In the genomic region with DNA sequence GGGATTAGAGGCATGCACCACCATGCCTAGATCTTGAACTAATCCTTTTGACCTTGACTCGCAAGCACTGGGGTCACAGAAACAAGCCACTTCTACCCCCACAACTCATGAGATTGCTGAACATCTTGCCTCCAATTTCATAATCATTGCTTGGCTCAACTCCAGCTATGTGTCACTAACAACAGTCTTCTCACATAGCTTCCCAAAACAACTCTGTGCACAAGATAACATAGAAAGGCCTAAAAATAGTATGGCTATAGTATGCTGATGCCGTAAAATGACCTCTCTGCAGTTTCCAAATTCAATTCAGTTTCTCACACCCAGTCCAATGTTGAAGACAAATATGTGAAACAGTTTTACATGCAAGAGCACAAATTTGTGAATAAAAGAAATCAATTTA, we compare ENCODE assay signal across 20 mouse cellular contexts. TPM values are rescaled to one million over a fixed set of nuclear protein-coding genes. Genes with fewer than 3 reads are reported as not detected.
A peak's percentile ranks its signal among the peaks of the same experiment; 100 is the strongest.
DNase-seq lines count a peak whose midpoint lies in the region; ATAC-seq lines count a peak whose summit lies in the region.
"Had no signal": no experiment of that assay in that cellular context is flagged by ENCODE, and none has a peak within 500 bp of the region (broad histone marks: within the 10 kb centered on the region; RNA-seq: fewer than 3 reads in every experiment).

No protein-coding gene starts in this region.

- no peaks in the 10 kb centered on the region for H3K9me3 ChIP-seq in heart, embryonic 12.5 days (replicated peaks)
- no peaks in the 10 kb centered on the region for H3K9me3 ChIP-seq in lung, embryonic 16.5 days (ENCODE audit: control insufficient read depth, low read length)
- H3K9me3 ChIP-seq in heart, embryonic 16.5 days (replicated peaks; ENCODE audit: control insufficient read depth, low read length): no peaks in the 10 kb centered on the region
- no peaks in the 10 kb centered on the region for H3K9me3 ChIP-seq in midbrain, embryonic 15.5 days
- H3K9me3 ChIP-seq in kidney, embryonic 16.5 days (ENCODE audit: low read length): no peaks in the 10 kb centered on the region
- H3K9me3 ChIP-seq: embryonic facial prominence, embryonic 10.5 days; hindbrain, embryonic 10.5 days had no signal

- ATAC-seq in heart, embryonic 12.5 days (ENCODE audit: insufficient number of reproducible peaks, low FRiP score): 0 out of 2 replicates have a peak, but pooled peaks have one; percentile 48
- peak; percentile 81 for ATAC-seq in lung, embryonic 16.5 days (ENCODE audit: low read depth)
- peak; percentile 86 for ATAC-seq in heart, embryonic 16.5 days (replicated peaks; ENCODE audit: extremely low read depth, insufficient read depth, low FRiP score)
- ATAC-seq in megakaryocyte progenitor cell, adult 5-6 weeks (replicated peaks; ENCODE audit: poor library complexity): 0 out of 2 replicates have a peak, but pooled peaks have one; percentile 23
- no peak for ATAC-seq in midbrain, embryonic 15.5 days (replicated peaks)
- ATAC-seq in kidney, embryonic 16.5 days (ENCODE audit: low FRiP score, low TSS enrichment): no peak
- ATAC-seq: activated CD4-positive, CD25-positive, alpha-beta regulatory T cell, adult 4 months; hindbrain, postnatal 0 days; intestine, postnatal 0 days had no signal

- H3K27me3 ChIP-seq in heart, embryonic 12.5 days (replicated peaks): no peaks in the 10 kb centered on the region
- H3K27me3 ChIP-seq in lung, embryonic 16.5 days (ENCODE audit: control insufficient read depth, insufficient read depth, low read depth, low read length): no peaks in the 10 kb centered on the region
- H3K27me3 ChIP-seq in heart, embryonic 16.5 days (ENCODE audit: control insufficient read depth, insufficient read depth, low read length): no peaks in the 10 kb centered on the region
- no peaks in the 10 kb centered on the region for H3K27me3 ChIP-seq in midbrain, embryonic 15.5 days (replicated peaks)
- no peaks in the 10 kb centered on the region for H3K27me3 ChIP-seq in kidney, embryonic 16.5 days (ENCODE audit: insufficient read depth, low read length)

- peaks cover 27% of the 10 kb centered on the region for H3K4me1 ChIP-seq in heart, embryonic 12.5 days (replicated peaks)
- H3K4me1 ChIP-seq in lung, embryonic 16.5 days (replicated peaks; ENCODE audit: control insufficient read depth, insufficient read depth, low read length): 0 out of 2 replicates have a peak, but pooled peaks cover 2% of the 10 kb centered on the region
- peaks cover 18% of the 10 kb centered on the region for H3K4me1 ChIP-seq in heart, embryonic 16.5 days (ENCODE audit: control insufficient read depth, insufficient read depth, low read length)
- H3K4me1 ChIP-seq in midbrain, embryonic 15.5 days: no peaks in the 10 kb centered on the region
- H3K4me1 ChIP-seq in kidney, embryonic 16.5 days (ENCODE audit: insufficient read depth, low read length): 0 out of 2 replicates have a peak, but pooled peaks cover 4% of the 10 kb centered on the region
- H3K4me1 ChIP-seq: embryonic facial prominence, embryonic 10.5 days; hindbrain, embryonic 10.5 days had no signal

- 34% methylated on average over 2 of the region's 2 CpGs for WGBS in heart, embryonic 12.5 days
- 44% methylated on average over 2 of the region's 2 CpGs for WGBS in lung, embryonic 16.5 days
- WGBS in heart, embryonic 16.5 days: 31% methylated on average over 2 of the region's 2 CpGs
- WGBS in midbrain, embryonic 15.5 days: 86% methylated on average over 2 of the region's 2 CpGs
- 85% methylated on average over 2 of the region's 2 CpGs for WGBS in kidney, embryonic 16.5 days

- H3K4me2 ChIP-seq in heart, embryonic 12.5 days: no peak overlapping the region
- no peak overlapping the region for H3K4me2 ChIP-seq in lung, embryonic 16.5 days (ENCODE audit: low read depth, low read length)
- H3K4me2 ChIP-seq in heart, embryonic 16.5 days (ENCODE audit: low read depth, low read length): no peak overlapping the region
- H3K4me2 ChIP-seq in midbrain, embryonic 15.5 days: no peak overlapping the region
- no peak overlapping the region for H3K4me2 ChIP-seq in kidney, embryonic 16.5 days (replicated peaks; ENCODE audit: low read depth, low read length)

- no peak overlapping the region for H3K4me3 ChIP-seq in heart, embryonic 12.5 days
- no peak overlapping the region for H3K4me3 ChIP-seq in lung, embryonic 16.5 days (ENCODE audit: low read length)
- no peak overlapping the region for H3K4me3 ChIP-seq in heart, embryonic 16.5 days (ENCODE audit: low read length)
- H3K4me3 ChIP-seq in midbrain, embryonic 15.5 days: no peak overlapping the region
- H3K4me3 ChIP-seq in kidney, embryonic 16.5 days (ENCODE audit: low read length): no peak overlapping the region
- H3K4me3 ChIP-seq: embryonic facial prominence, embryonic 10.5 days; hindbrain, embryonic 10.5 days had no signal

- H3K27ac ChIP-seq in heart, embryonic 12.5 days (ENCODE audit: poor library complexity, severe bottlenecking): peak overlapping the region; percentile 82
- no peak overlapping the region for H3K27ac ChIP-seq in lung, embryonic 16.5 days (ENCODE audit: low read length)
- H3K27ac ChIP-seq in heart, embryonic 16.5 days (ENCODE audit: low read length): peak overlapping the region; percentile 87
- H3K27ac ChIP-seq in midbrain, embryonic 15.5 days: no peak overlapping the region
- H3K27ac ChIP-seq in kidney, embryonic 16.5 days (ENCODE audit: low read length): no peak overlapping the region
- H3K27ac ChIP-seq: embryonic facial prominence, embryonic 10.5 days; hindbrain, embryonic 10.5 days; hindbrain, postnatal 0 days; kidney, postnatal 0 days had no signal

- DNase-seq in heart, adult 11 months: no peak
- DNase-seq in lung, postnatal 14 days: no peak
- DNase-seq: adrenal gland, postnatal 25 days; cerebellum, adult 8-10 months; layer of hippocampus, postnatal 36 days; right cerebral cortex, postnatal 4 days; thymus, adult 2 months had no signal

- no peaks in the 10 kb centered on the region for H3K36me3 ChIP-seq in heart, embryonic 12.5 days
- no peaks in the 10 kb centered on the region for H3K36me3 ChIP-seq in lung, embryonic 16.5 days (ENCODE audit: control insufficient read depth, insufficient read depth, low read length)
- no peaks in the 10 kb centered on the region for H3K36me3 ChIP-seq in heart, embryonic 16.5 days (ENCODE audit: control insufficient read depth, insufficient read depth)
- H3K36me3 ChIP-seq in midbrain, embryonic 15.5 days (replicated peaks): no peaks in the 10 kb centered on the region
- H3K36me3 ChIP-seq in kidney, embryonic 16.5 days (ENCODE audit: insufficient read depth, low read length): no peaks in the 10 kb centered on the region
- H3K36me3 ChIP-seq: embryonic facial prominence, embryonic 10.5 days; hindbrain, embryonic 10.5 days had no signal

- H3K9ac ChIP-seq in heart, embryonic 12.5 days: no peak overlapping the region
- H3K9ac ChIP-seq in lung, embryonic 16.5 days (ENCODE audit: low read length): no peak overlapping the region
- no peak overlapping the region for H3K9ac ChIP-seq in heart, embryonic 16.5 days (ENCODE audit: low read length)
- no peak overlapping the region for H3K9ac ChIP-seq in midbrain, embryonic 15.5 days
- H3K9ac ChIP-seq in kidney, embryonic 16.5 days (replicated peaks; ENCODE audit: low read length): no peak overlapping the region

RNA-seq across cellular contexts. Expression of a gene that starts 56.9 kb away (rescaled TPM):
- polyA plus RNA-seq in heart, embryonic 12.5 days (2016; fragmentation: Nextera tagmentation; extraction: Ambion mirVana): 69.7 and 73.1 TPM in 2 replicates
- 117 and 118 TPM in 2 replicates for polyA plus RNA-seq in lung, embryonic 16.5 days (2015; fragmentation: Nextera tagmentation; extraction: Ambion mirVana)
- polyA plus RNA-seq in heart, embryonic 16.5 days (2015; fragmentation: Nextera tagmentation; extraction: Ambion mirVana): 94.8 and 97.3 TPM in 2 replicates
- total RNA-seq in megakaryocyte progenitor cell, adult 5-6 weeks (2015): 28.2 and 42.0 TPM in 2 replicates
- total RNA-seq in megakaryocyte progenitor cell, adult 5-6 weeks (2017): 22.9 and 32.7 TPM in 2 replicates
- polyA plus RNA-seq in midbrain, embryonic 15.5 days (2015; fragmentation: Nextera tagmentation; extraction: Ambion mirVana): 32.6 and 38.6 TPM in 2 replicates
- polyA plus RNA-seq in kidney, embryonic 16.5 days (2015; fragmentation: Nextera tagmentation; extraction: Ambion mirVana): 49.2 and 54.2 TPM in 2 replicates
- total RNA-seq: monocyte, adult 5-6 weeks had no signal

Comparison
In these comparisons a context has a peak if more than half of its experiments do, and no peak if none do; other contexts are left out.
1. ATAC-seq: peak in heart, embryonic 12.5 days (single experiment), lung, embryonic 16.5 days (single experiment), heart, embryonic 16.5 days (single experiment) and megakaryocyte progenitor cell, adult 5-6 weeks (single experiment); none in midbrain, embryonic 15.5 days (single experiment) and kidney, embryonic 16.5 days (single experiment).
2. H3K27ac ChIP-seq: peak in heart, embryonic 12.5 days (single experiment) and heart, embryonic 16.5 days (single experiment); none in lung, embryonic 16.5 days (single experiment), midbrain, embryonic 15.5 days (single experiment) and kidney, embryonic 16.5 days (single experiment).